ENCODE assay signal across 10 mouse cellular contexts in genomic region chr3:37673513-37674261, GRCm38 (mm10). TPM values are rescaled to one million over a fixed set of nuclear protein-coding genes. Genes with fewer than 3 reads are reported as not detected.
DNase-seq lines count a peak whose midpoint lies in the region; ATAC-seq and TF ChIP-seq lines count a peak whose summit lies in the region.
"Had no signal": no experiment of that assay in that cellular context is flagged by ENCODE, and none has a peak within 500 bp of the region (broad histone marks: within the 10 kb centered on the region; RNA-seq: fewer than 3 reads in every experiment).

No protein-coding gene starts in this region.

- H3K27ac ChIP-seq in neural tube, embryonic 11.5 days (ENCODE audit: low read depth, low read length), result no peak overlapping the region
- no peak overlapping the region for H3K27ac ChIP-seq in forebrain, embryonic 12.5 days
- H3K27ac ChIP-seq in stomach, postnatal 0 days (replicated peaks), result no peak overlapping the region

- H3K9me3 ChIP-seq in neural tube, embryonic 11.5 days (ENCODE audit: control insufficient read depth, low read length), result peaks cover 3% of the 10 kb centered on the region; the same call in 1 of the 2 replicates
- H3K9me3 ChIP-seq in forebrain, embryonic 12.5 days, result peaks cover 12% of the 10 kb centered on the region
- H3K9me3 ChIP-seq in stomach, postnatal 0 days (ENCODE audit: control insufficient read depth, low read length), result no peaks in the 10 kb centered on the region

- H3K9ac ChIP-seq in neural tube, embryonic 11.5 days (ENCODE audit: low read length), result no peak overlapping the region
- H3K9ac ChIP-seq in forebrain, embryonic 12.5 days, result no peak overlapping the region
- no peak overlapping the region for H3K9ac ChIP-seq in stomach, postnatal 0 days (ENCODE audit: low read length)
- H3K9ac ChIP-seq: lung, embryonic 14.5 days had no signal

- ATAC-seq in neural tube, embryonic 11.5 days (ENCODE audit: insufficient read depth, low FRiP score, low TSS enrichment), result peak; percentile 68; the same call in 1 of the 2 replicates
- ATAC-seq in forebrain, embryonic 12.5 days (ENCODE audit: low FRiP score), result peak; percentile 74; the same call in 1 of the 2 replicates
- peak; percentile 69 for ATAC-seq in megakaryocyte, adult 5-6 weeks (ENCODE audit: poor library complexity, severe bottlenecking)
- 0 out of 2 replicates have a peak, but pooled peaks have one; percentile 26 for ATAC-seq in stomach, postnatal 0 days (ENCODE audit: low FRiP score, low TSS enrichment)

- no peak overlapping the region for H3K4me2 ChIP-seq in neural tube, embryonic 11.5 days (ENCODE audit: low read depth)
- no peak overlapping the region for H3K4me2 ChIP-seq in forebrain, embryonic 12.5 days
- H3K4me2 ChIP-seq in stomach, postnatal 0 days (replicated peaks; ENCODE audit: low read depth), result no peak overlapping the region
- H3K4me2 ChIP-seq: lung, embryonic 14.5 days had no signal

- DNase-seq in neural tube, embryonic 11.5 days (ENCODE audit: low spot score), result peak; percentile 54
- no peak for DNase-seq in neural tube, embryonic 10.5 days (ENCODE audit: extremely low spot score, low spot score)
- no peak for DNase-seq in stomach, postnatal 0 days (ENCODE audit: low spot score)
- DNase-seq in lung, postnatal 25 days (ENCODE audit: low spot score), result no peak
- no peak for DNase-seq in left cerebral cortex, adult 18-20 months (ENCODE audit: low spot score in 2 of 2)
- DNase-seq: gastrocnemius, postnatal 36 days; kidney, adult 2 months; lung, embryonic 14.5 days had no signal

- H3K4me1 ChIP-seq in neural tube, embryonic 11.5 days (ENCODE audit: control insufficient read depth, insufficient read depth, low read length), result peaks cover 20% of the 10 kb centered on the region
- peaks cover 26% of the 10 kb centered on the region for H3K4me1 ChIP-seq in forebrain, embryonic 12.5 days
- 0 out of 2 replicates have a peak, but pooled peaks cover 2% of the 10 kb centered on the region for H3K4me1 ChIP-seq in stomach, postnatal 0 days (replicated peaks; ENCODE audit: control insufficient read depth, insufficient read depth)

- 53% methylated on average over 13 of the region's 13 CpGs for WGBS in neural tube, embryonic 11.5 days
- 42% methylated on average over 13 of the region's 13 CpGs for WGBS in forebrain, embryonic 12.5 days
- WGBS in stomach, postnatal 0 days, result 62% methylated on average over 13 of the region's 13 CpGs

- no peaks in the 10 kb centered on the region for H3K27me3 ChIP-seq in neural tube, embryonic 11.5 days (ENCODE audit: control insufficient read depth, insufficient read depth, low read length)
- H3K27me3 ChIP-seq in forebrain, embryonic 12.5 days, result peaks cover 15% of the 10 kb centered on the region; the same call in 1 of the 2 replicates
- no peaks in the 10 kb centered on the region for H3K27me3 ChIP-seq in stomach, postnatal 0 days (ENCODE audit: control insufficient read depth, insufficient read depth, low read length)

- TF ChIP-seq EP300 in stomach, postnatal 0 days (optimal IDR thresholded peaks at IDR 0.05), result no peak

- TF ChIP-seq CTCF in stomach, postnatal 0 days (IDR thresholded peaks at IDR 0.05; ENCODE audit: low read depth), result no peak

- no peaks in the 10 kb centered on the region for H3K36me3 ChIP-seq in neural tube, embryonic 11.5 days (ENCODE audit: control insufficient read depth, insufficient read depth, low read length)
- H3K36me3 ChIP-seq in forebrain, embryonic 12.5 days (replicated peaks), result no peaks in the 10 kb centered on the region
- H3K36me3 ChIP-seq in stomach, postnatal 0 days (ENCODE audit: control insufficient read depth, insufficient read depth, low read length), result no peaks in the 10 kb centered on the region

- no peak overlapping the region for H3K4me3 ChIP-seq in neural tube, embryonic 11.5 days (ENCODE audit: low read depth, low read length)
- H3K4me3 ChIP-seq in forebrain, embryonic 12.5 days (replicated peaks), result no peak overlapping the region
- H3K4me3 ChIP-seq in stomach, postnatal 0 days (ENCODE audit: low read depth, low read length), result no peak overlapping the region

RNA-seq across cellular contexts. Expression of gene Spry1, which starts 33.9 kb away (rescaled TPM):
- 8.1 and 8.4 TPM in 2 replicates for polyA plus RNA-seq in neural tube, embryonic 11.5 days (2014; fragmentation: Nextera tagmentation; extraction: Ambion mirVana)
- polyA plus RNA-seq in forebrain, embryonic 12.5 days (2016; fragmentation: Nextera tagmentation; extraction: Ambion mirVana), result 13.5 and 13.7 TPM in 2 replicates
- total RNA-seq in megakaryocyte, adult 5-6 weeks (2015), result 0.50 and 1.2 TPM in 2 replicates
- total RNA-seq in megakaryocyte, adult 5-6 weeks (2017), result 0.16 TPM in 1 of 2 replicates, not detected in the other
- polyA plus RNA-seq in stomach, postnatal 0 days (2015; fragmentation: Nextera tagmentation; extraction: Ambion mirVana), result 9.4 and 14.1 TPM in 2 replicates
- 1 to 10 TPM; 8.2 to 9.6 TPM for total RNA-seq in left cerebral cortex, adult 18-20 months (2021)

RNA-seq across cellular contexts. Expression of gene Gm5148, which starts 50.6 kb away (rescaled TPM):
- 3.2 TPM in 2 replicates for polyA plus RNA-seq in neural tube, embryonic 11.5 days (2014; fragmentation: Nextera tagmentation; extraction: Ambion mirVana)
- polyA plus RNA-seq in forebrain, embryonic 12.5 days (2016; fragmentation: Nextera tagmentation; extraction: Ambion mirVana), result 3.7 and 4.3 TPM in 2 replicates
- total RNA-seq in megakaryocyte, adult 5-6 weeks (2015), result 0.13 TPM in 1 of 2 replicates, not detected in the other
- total RNA-seq in megakaryocyte, adult 5-6 weeks (2017), result 12.9 and 15.8 TPM in 2 replicates
- 4.9 and 5.7 TPM in 2 replicates for polyA plus RNA-seq in stomach, postnatal 0 days (2015; fragmentation: Nextera tagmentation; extraction: Ambion mirVana)
- total RNA-seq in left cerebral cortex, adult 18-20 months (2021), result 1 to 10 TPM; 3.2 to 3.9 TPM
- total RNA-seq: gastrocnemius, postnatal 36 days had no signal
